Mouse (Mus musculus): ENCODE data around the gene 2210016L21Rik. TPM values are rescaled to one million over a fixed set of nuclear protein-coding genes. Genes with fewer than 3 reads are reported as not detected.

Gene 2210016L21Rik
- polyA plus RNA-seq, 1 experiment, result 19.6 TPM

DNA sequence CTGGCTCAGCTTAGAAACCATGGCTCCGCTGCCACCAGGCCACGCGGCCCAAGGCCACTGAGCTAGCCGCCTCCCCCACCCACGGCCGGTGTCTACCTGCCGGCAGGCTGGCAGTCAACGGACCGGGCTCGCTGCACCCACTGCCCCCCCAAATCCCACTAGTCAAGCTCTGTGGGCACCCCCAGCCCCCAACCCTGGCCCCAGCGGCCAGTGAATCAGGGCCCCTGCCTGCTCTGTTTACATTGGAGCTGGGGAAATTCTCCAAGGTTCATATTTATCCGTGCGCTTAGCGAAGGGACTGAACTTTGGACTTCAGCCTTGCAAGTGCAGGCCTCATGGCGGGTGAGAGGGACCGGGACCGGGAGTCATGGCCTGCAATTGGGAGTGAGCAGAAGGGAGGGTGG is 28.9 kb downstream of the 2210016L21Rik start, which contains the start of gene Hnf1a:
Gene Hnf1a, minus strand, starts transcription at position 271 of the 404 bp plus-strand sequence.
- TF ChIP-seq MYOD1 (IDR thresholded peaks at IDR 0.05; ENCODE audit: control insufficient read depth in 1 of 3, insufficient read length in 2 of 3, low read depth in 2 of 3) (no peak), E2F4 (IDR thresholded peaks at IDR 0.05; ENCODE audit: insufficient read depth) (no peak), MYOG (IDR thresholded peaks at IDR 0.05; ENCODE audit: control insufficient read depth in 1 of 3, insufficient read depth in 1 of 3, insufficient read length in 2 of 3, low read depth in 2 of 3) (no peak), POLR2AphosphoS2 (IDR thresholded peaks at IDR 0.05; ENCODE audit: insufficient read length, low read depth) (no peak), CEBPB (IDR thresholded peaks at IDR 0.05; ENCODE audit: insufficient read depth, poor library complexity, severe bottlenecking) (no peak), REST (IDR thresholded peaks at IDR 0.05; ENCODE audit: insufficient read depth, insufficient read length) (no peak), MAX (IDR thresholded peaks at IDR 0.05; ENCODE audit: low read depth) (no peak), POLR2A (IDR thresholded peaks at IDR 0.05; ENCODE audit: insufficient read length, low read depth) (no peak)
- H3K4me3 ChIP-seq, result no peak within 1 kb of the TSS
- no peaks in the 10 kb centered on the region for H3K79me2 ChIP-seq (ENCODE audit: control insufficient read depth, insufficient read depth)
- H3K36me3 ChIP-seq (ENCODE audit: control insufficient read depth, insufficient read depth), result no peaks in the 10 kb centered on the region
- H3K27me3 ChIP-seq (ENCODE audit: control insufficient read depth, insufficient read depth, insufficient read length), result peaks cover 46% of the 10 kb centered on the region
- H3ac ChIP-seq (ENCODE audit: control insufficient read depth, insufficient read length), result no peak within 1 kb of the TSS
- H3K4me2 ChIP-seq (ENCODE audit: low read depth), result no peak within 1 kb of the TSS

DNA sequence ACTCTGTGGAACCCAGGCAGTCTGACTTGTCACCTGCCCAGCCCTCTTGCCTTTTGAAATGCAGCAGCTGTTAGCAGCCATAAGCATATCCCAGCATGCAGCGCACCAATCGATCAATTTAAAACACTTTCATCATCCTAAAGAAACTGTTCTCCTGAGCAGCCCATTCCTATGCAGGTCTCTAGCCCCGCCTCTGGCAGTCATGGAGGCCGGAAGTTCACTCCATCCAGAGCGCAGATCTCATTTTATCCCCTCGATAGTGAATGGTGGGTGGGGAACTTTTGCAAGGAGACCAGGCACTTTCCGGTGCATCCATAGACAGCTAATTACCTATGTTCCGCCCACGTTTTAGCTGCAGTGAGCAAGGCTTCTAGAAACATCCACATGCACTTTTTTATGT is 30.2 kb downstream of the 2210016L21Rik start:
- no peak overlapping the region for H3K4me3 ChIP-seq
- no peak overlapping the region for H3K4me2 ChIP-seq (ENCODE audit: low read depth)
- no peak for TF ChIP-seq CEBPB (IDR thresholded peaks at IDR 0.05; ENCODE audit: insufficient read depth, poor library complexity, severe bottlenecking)
- TF ChIP-seq MYOD1 (IDR thresholded peaks at IDR 0.05; ENCODE audit: control insufficient read depth in 1 of 3, insufficient read length in 2 of 3, low read depth in 2 of 3), result no peak
- no peak for TF ChIP-seq USF1 (IDR thresholded peaks at IDR 0.05; ENCODE audit: low read depth)
- TF ChIP-seq TCF3 (IDR thresholded peaks at IDR 0.05; ENCODE audit: insufficient read length, low read depth), result no peak
- TF ChIP-seq E2F4 (IDR thresholded peaks at IDR 0.05; ENCODE audit: insufficient read depth), result no peak
- no peak for TF ChIP-seq SRF (IDR thresholded peaks at IDR 0.05; ENCODE audit: control insufficient read depth, insufficient read length, low read depth)
- no peak for TF ChIP-seq MYOG (IDR thresholded peaks at IDR 0.05; ENCODE audit: control insufficient read depth in 1 of 3, insufficient read depth in 1 of 3, insufficient read length in 2 of 3, low read depth in 2 of 3)
- no peak for TF ChIP-seq POLR2AphosphoS2 (IDR thresholded peaks at IDR 0.05; ENCODE audit: insufficient read length, low read depth)
- no peak for TF ChIP-seq REST (IDR thresholded peaks at IDR 0.05; ENCODE audit: insufficient read depth, insufficient read length)
- TF ChIP-seq POLR2A (IDR thresholded peaks at IDR 0.05; ENCODE audit: insufficient read length, low read depth), result no peak
- TF ChIP-seq TCF12 (IDR thresholded peaks at IDR 0.05; ENCODE audit: insufficient read depth, poor library complexity, severe bottlenecking), result no peak
- no peak for TF ChIP-seq MAX (IDR thresholded peaks at IDR 0.05; ENCODE audit: low read depth)
- H3K27me3 ChIP-seq (ENCODE audit: control insufficient read depth, insufficient read depth, insufficient read length), result peaks cover 39% of the 10 kb centered on the region
- no peaks in the 10 kb centered on the region for H3K36me3 ChIP-seq (ENCODE audit: control insufficient read depth, insufficient read depth)
- no peaks in the 10 kb centered on the region for H3K79me2 ChIP-seq (ENCODE audit: control insufficient read depth, insufficient read depth)
- no peak overlapping the region for H3ac ChIP-seq (ENCODE audit: control insufficient read depth, insufficient read length)

- no peak for TF ChIP-seq MYOG (IDR thresholded peaks at IDR 0.05; ENCODE audit: control insufficient read depth in 1 of 3, insufficient read depth in 1 of 3, insufficient read length in 2 of 3, low read depth in 2 of 3)
- no peak for TF ChIP-seq POLR2A (IDR thresholded peaks at IDR 0.05; ENCODE audit: insufficient read length, low read depth)
- TF ChIP-seq MYOD1 (IDR thresholded peaks at IDR 0.05; ENCODE audit: control insufficient read depth in 1 of 3, insufficient read length in 2 of 3, low read depth in 2 of 3), result no peak
- TF ChIP-seq REST (IDR thresholded peaks at IDR 0.05; ENCODE audit: insufficient read depth, insufficient read length), result no peak
- TF ChIP-seq E2F4 (IDR thresholded peaks at IDR 0.05; ENCODE audit: insufficient read depth), result no peak
- TF ChIP-seq USF1 (IDR thresholded peaks at IDR 0.05; ENCODE audit: low read depth), result no peak
- TF ChIP-seq TCF12 (IDR thresholded peaks at IDR 0.05; ENCODE audit: insufficient read depth, poor library complexity, severe bottlenecking), result no peak
- H3K79me2 ChIP-seq (ENCODE audit: control insufficient read depth, insufficient read depth), result no peaks in the 10 kb centered on the region
- H3K27me3 ChIP-seq (ENCODE audit: control insufficient read depth, insufficient read depth, insufficient read length), result peaks cover 33% of the 10 kb centered on the region
- no peak overlapping the region for H3ac ChIP-seq (ENCODE audit: control insufficient read depth, insufficient read length)
- H3K36me3 ChIP-seq (ENCODE audit: control insufficient read depth, insufficient read depth), result no peaks in the 10 kb centered on the region
- no peak overlapping the region for H3K4me2 ChIP-seq (ENCODE audit: low read depth)
- H3K4me3 ChIP-seq, result no peak overlapping the region
These were observed 31.2 kb downstream of the 2210016L21Rik start for GRCm38 (mm10) chr5:114973131-114973530.

GRCm38 (mm10) chr5:114976935-114977334 is 35.0 kb downstream of the 2210016L21Rik start:
- H3K4me3 ChIP-seq, result no peak overlapping the region
- no peak overlapping the region for H3ac ChIP-seq (ENCODE audit: control insufficient read depth, insufficient read length)
- H3K36me3 ChIP-seq (ENCODE audit: control insufficient read depth, insufficient read depth), result no peaks in the 10 kb centered on the region
- no peaks in the 10 kb centered on the region for H3K79me2 ChIP-seq (ENCODE audit: control insufficient read depth, insufficient read depth)
- no peaks in the 10 kb centered on the region for H3K27me3 ChIP-seq (ENCODE audit: control insufficient read depth, insufficient read depth, insufficient read length)
- no peak overlapping the region for H3K4me2 ChIP-seq (ENCODE audit: low read depth)
- TF ChIP-seq SRF (IDR thresholded peaks at IDR 0.05; ENCODE audit: control insufficient read depth, insufficient read length, low read depth) (no peak), MYOG (IDR thresholded peaks at IDR 0.05; ENCODE audit: control insufficient read depth in 1 of 3, insufficient read depth in 1 of 3, insufficient read length in 2 of 3, low read depth in 2 of 3) (no peak)

DNA sequence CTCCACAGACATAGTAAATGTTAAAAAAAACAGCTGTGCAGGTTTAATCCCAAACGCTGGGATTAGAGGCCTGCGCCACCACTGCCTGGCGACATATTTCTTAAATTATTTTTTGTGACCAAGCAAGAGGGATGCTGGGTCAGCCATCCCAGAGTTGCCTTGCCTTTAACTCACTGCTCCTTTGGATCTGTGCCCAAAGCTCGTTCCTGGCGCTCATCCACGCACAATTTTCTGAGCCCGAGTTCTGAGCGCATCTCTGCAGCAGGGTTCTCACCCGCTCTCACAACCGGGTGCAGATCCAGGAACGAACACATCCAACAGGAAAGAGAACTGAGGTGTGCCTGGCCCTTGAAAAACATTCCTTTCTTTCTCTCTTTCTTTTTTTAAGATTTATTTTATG is 36.5 kb downstream of the 2210016L21Rik start:
- Histone ChIP-seq H3K79me2 (ENCODE audit: control insufficient read depth, insufficient read depth) (no peaks in the 10 kb centered on the region), H3K4me2 (ENCODE audit: low read depth) (peak overlapping the region; percentile 96), H3K27me3 (ENCODE audit: control insufficient read depth, insufficient read depth, insufficient read length) (no peaks in the 10 kb centered on the region), H3ac (ENCODE audit: control insufficient read depth, insufficient read length) (no peak overlapping the region), H3K4me3 (peak overlapping the region; percentile 7), H3K36me3 (ENCODE audit: control insufficient read depth, insufficient read depth) (no peaks in the 10 kb centered on the region)
- TF ChIP-seq MYOD1 (IDR thresholded peaks at IDR 0.05; ENCODE audit: control insufficient read depth in 1 of 3, insufficient read length in 2 of 3, low read depth in 2 of 3), result no peak
- TF ChIP-seq MAX (IDR thresholded peaks at IDR 0.05; ENCODE audit: low read depth), result no peak
- no peak for TF ChIP-seq MYOG (IDR thresholded peaks at IDR 0.05; ENCODE audit: control insufficient read depth in 1 of 3, insufficient read depth in 1 of 3, insufficient read length in 2 of 3, low read depth in 2 of 3)
- TF ChIP-seq CEBPB (IDR thresholded peaks at IDR 0.05; ENCODE audit: insufficient read depth, poor library complexity, severe bottlenecking), result no peak
- TF ChIP-seq POLR2AphosphoS2 (IDR thresholded peaks at IDR 0.05; ENCODE audit: insufficient read length, low read depth), result no peak
- TF ChIP-seq SRF (IDR thresholded peaks at IDR 0.05; ENCODE audit: control insufficient read depth, insufficient read length, low read depth), result no peak
- no peak for TF ChIP-seq USF1 (IDR thresholded peaks at IDR 0.05; ENCODE audit: low read depth)
- no peak for TF ChIP-seq E2F4 (IDR thresholded peaks at IDR 0.05; ENCODE audit: insufficient read depth)
- no peak for TF ChIP-seq REST (IDR thresholded peaks at IDR 0.05; ENCODE audit: insufficient read depth, insufficient read length)
- no peak for TF ChIP-seq POLR2A (IDR thresholded peaks at IDR 0.05; ENCODE audit: insufficient read length, low read depth)
- TF ChIP-seq TCF3 (IDR thresholded peaks at IDR 0.05; ENCODE audit: insufficient read length, low read depth), result no peak
- no peak for TF ChIP-seq TCF12 (IDR thresholded peaks at IDR 0.05; ENCODE audit: insufficient read depth, poor library complexity, severe bottlenecking)

All from myocyte (in vitro differentiated cells).